Mouse (Mus musculus) layer of hippocampus, adult 2 months (tissue): ENCODE results near the gene Smyd2. TPM values are rescaled to one million over a fixed set of nuclear protein-coding genes. Genes with fewer than 3 reads are reported as not detected.
A peak's percentile ranks its signal among the peaks of the same experiment; 100 is the strongest.

Source experiments
- DNase-seq, 2 experiments: peaks; one replicate each; pipeline ENCODE4 v3.0.0; 2022; ENCODE audit warnings: low spot score in 2 of 2
- H3K27ac ChIP-seq: fragments of 200-600 bp; 2 replicates; pipeline ENCODE4 v1.8.1; 2022
- H3K4me3 ChIP-seq: fragments of 200-600 bp; 2 replicates; pipeline ENCODE4 v1.8.1; 2022; ENCODE audit warnings: mild to moderate bottlenecking
- CTCF ChIP-seq: fragments of 200-600 bp; conservative IDR thresholded peaks from 2 replicates; pipeline ENCODE4 v1.8.1; 2022; ENCODE audit warnings: antibody characterized with exemption, mild to moderate bottlenecking, moderate library complexity
- total RNA-seq, 2 experiments: library from RNA; stranded (reverse); gene quantifications; 2 replicates each; pipeline ENCODE4 v1.2.3; 2021

Gene Smyd2
- total RNA-seq, 2 experiments from 2014 or later, result 75.9 to 79.1 TPM

DNA sequence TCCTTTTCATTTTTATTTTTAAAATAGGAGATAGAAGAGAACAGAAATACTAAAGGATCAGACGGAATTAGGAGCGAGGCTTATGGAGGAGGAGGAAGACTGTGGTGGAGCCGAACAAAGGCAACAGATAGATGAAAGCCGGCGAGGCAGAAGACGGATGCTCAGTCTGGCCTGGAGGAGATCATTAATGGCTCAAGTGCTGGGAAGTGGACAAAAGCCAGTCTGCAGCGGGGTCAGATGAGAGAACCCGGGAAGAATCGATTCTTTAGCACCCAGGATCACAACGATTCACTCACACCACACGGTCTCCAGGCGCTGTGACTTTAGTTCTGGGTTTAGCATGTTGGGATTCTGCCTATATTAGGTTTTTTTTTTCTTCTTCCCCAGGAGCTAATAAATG, 10.0 kb upstream of the Smyd2 start:
- no peak for DNase-seq
- Histone ChIP-seq H3K4me3 (no peak overlapping the region), H3K27ac (no peak overlapping the region)
- no peak for TF ChIP-seq CTCF

- TF ChIP-seq CTCF, result no peak
- Histone ChIP-seq H3K4me3 (no peak overlapping the region), H3K27ac (no peak overlapping the region)
- DNase-seq, result no peak
These were observed 7.7 kb upstream of the Smyd2 start for GRCm38 (mm10) chr1:189929896-189930295.

- Histone ChIP-seq H3K4me3 (no peak overlapping the region), H3K27ac (no peak overlapping the region)
- peak; percentile 39 to 55 for DNase-seq
- peak; percentile 85 for TF ChIP-seq CTCF
These were observed 5.5 kb upstream of the Smyd2 start for GRCm38 (mm10) chr1:189927644-189928043.

DNA sequence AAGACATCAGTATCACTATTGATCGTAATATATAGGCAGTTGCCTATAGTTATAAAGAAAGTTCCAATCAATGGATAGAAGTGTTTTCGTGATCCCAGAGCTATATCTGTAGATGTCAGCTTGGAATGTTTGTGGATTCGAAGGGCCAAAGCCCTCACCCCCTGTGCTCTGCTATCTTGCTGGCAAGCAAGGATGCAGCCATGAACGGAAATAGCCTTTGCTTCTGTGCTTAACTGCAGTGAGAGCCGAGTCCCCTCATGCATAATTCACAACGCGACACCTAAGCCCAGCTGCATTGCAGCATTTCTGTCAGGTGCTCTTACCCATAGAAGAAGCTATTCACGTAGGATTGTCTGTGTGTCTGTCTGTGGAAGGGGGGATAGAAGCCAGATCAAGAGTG, 4.1 kb upstream of the Smyd2 start:
- TF ChIP-seq CTCF, result no peak
- Histone ChIP-seq H3K27ac (no peak overlapping the region), H3K4me3 (no peak overlapping the region)
- no peak for DNase-seq

- Histone ChIP-seq H3K27ac (no peak overlapping the region), H3K4me3 (no peak overlapping the region)
- TF ChIP-seq CTCF, result no peak
- no peak for DNase-seq
These were observed 1.9 kb upstream of the Smyd2 start for GRCm38 (mm10) chr1:189923871-189924568.

GRCm38 (mm10) chr1:189923157-189923556, 994 bp upstream of the Smyd2 start:
- Histone ChIP-seq H3K27ac (no peak overlapping the region), H3K4me3 (no peak overlapping the region)
- no peak for DNase-seq
- TF ChIP-seq CTCF, result no peak

DNA sequence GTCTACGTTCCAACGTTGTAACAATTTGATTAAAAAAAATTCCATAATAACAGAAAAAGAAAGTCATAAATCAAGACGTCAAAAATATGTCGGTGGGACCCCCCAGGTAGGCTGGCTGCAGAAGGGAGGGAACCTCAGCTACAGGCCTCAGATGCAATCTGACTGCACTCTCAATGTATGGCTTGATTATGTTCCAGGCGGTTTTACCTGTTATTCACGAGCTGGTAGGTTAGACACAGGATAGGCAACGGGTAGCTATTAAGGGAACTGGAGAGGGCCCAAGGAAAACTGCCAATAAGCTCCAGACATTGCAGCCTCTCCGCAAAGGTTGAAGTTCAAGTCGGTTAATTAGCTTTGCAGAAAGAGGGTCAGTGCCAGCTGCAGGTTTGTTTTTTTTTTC, 558 bp upstream of the Smyd2 start:
- peak overlapping the region; percentile 90 for H3K27ac ChIP-seq
- H3K4me3 ChIP-seq, result peak overlapping the region; percentile 80
- TF ChIP-seq CTCF, result no peak
- DNase-seq, result no peak

- peak overlapping the region; percentile 90 for H3K27ac ChIP-seq
- no peak for TF ChIP-seq CTCF
- peak overlapping the region; percentile 80 for H3K4me3 ChIP-seq
- no peak for DNase-seq
These were observed 670 bp downstream of the Smyd2 start for GRCm38 (mm10) chr1:189921568-189921817.

DNA sequence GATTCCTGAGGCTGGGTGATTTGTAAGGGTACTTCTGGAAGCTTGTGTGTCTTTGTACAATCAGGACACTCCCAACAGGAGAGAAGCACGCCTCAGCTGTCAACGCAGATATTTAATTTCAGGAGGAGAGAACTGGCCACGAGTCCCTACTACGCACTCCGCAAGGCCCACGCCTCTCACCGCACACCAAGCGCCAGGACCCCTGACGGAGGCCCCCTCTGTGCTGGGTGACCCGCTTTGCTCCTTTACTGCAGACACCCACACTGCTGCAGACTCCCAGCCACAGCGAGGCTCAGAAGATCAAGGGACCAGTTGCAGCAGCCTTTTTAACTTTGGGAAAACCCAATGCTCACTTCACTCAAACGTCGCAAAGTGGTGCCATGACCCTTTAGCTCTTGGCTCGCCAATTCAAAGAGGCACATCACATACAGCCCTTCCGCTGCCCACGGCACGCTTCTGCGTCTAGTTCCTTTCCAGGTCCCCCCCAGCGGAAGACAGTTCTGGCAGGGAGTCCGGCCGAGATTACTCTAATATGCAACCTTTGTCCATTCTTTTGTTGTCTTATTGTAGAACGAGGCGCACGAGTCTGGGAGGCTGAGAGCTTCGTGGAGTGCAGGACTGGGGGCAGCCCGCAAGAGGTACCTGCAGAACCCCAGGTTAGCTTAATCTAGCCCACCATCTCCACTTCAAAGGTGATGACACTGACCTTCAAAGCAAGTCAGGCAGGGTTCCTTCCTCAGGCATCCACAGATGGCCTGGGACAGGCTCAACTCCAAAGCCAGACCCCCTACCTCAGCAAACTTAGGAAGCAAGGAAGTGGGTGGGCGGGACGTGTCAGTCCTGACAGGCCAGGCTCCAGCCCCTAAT, 1.2 kb downstream of the Smyd2 start:
- H3K4me3 ChIP-seq, result peak overlapping the region; percentile 80
- no peak for TF ChIP-seq CTCF
- H3K27ac ChIP-seq, result peak overlapping the region; percentile 90
- DNase-seq, result no peak

DNA sequence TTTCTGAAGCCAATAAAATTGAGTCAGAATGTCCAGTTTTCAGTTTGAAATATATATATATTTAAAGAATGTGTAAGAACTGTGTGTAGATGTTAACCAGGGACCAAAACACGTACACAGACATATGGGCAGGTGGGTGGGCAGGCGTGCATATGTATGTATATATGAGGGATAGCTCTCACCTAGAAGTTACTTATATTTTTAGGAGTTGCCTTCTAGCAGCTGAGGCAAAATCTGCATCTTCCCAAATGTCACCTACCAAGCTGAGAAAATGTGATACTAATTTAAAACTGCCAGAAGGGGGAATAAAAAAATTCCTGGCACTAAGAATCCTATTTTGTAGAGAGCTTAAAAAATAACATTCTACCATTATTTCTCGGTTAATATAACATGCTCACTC, 2.4 kb downstream of the Smyd2 start:
- H3K4me3 ChIP-seq, result no peak overlapping the region
- TF ChIP-seq CTCF, result no peak
- no peak overlapping the region for H3K27ac ChIP-seq
- no peak for DNase-seq

GRCm38 (mm10) chr1:189917126-189917500, 5.0 kb downstream of the Smyd2 start:
- no peak overlapping the region for H3K27ac ChIP-seq
- no peak overlapping the region for H3K4me3 ChIP-seq
- DNase-seq, result no peak
- TF ChIP-seq CTCF, result no peak

GRCm38 (mm10) chr1:189916422-189917125, 5.6 kb downstream of the Smyd2 start:
- Histone ChIP-seq H3K27ac (no peak overlapping the region), H3K4me3 (no peak overlapping the region)
- DNase-seq, result no peak
- TF ChIP-seq CTCF, result no peak

DNA sequence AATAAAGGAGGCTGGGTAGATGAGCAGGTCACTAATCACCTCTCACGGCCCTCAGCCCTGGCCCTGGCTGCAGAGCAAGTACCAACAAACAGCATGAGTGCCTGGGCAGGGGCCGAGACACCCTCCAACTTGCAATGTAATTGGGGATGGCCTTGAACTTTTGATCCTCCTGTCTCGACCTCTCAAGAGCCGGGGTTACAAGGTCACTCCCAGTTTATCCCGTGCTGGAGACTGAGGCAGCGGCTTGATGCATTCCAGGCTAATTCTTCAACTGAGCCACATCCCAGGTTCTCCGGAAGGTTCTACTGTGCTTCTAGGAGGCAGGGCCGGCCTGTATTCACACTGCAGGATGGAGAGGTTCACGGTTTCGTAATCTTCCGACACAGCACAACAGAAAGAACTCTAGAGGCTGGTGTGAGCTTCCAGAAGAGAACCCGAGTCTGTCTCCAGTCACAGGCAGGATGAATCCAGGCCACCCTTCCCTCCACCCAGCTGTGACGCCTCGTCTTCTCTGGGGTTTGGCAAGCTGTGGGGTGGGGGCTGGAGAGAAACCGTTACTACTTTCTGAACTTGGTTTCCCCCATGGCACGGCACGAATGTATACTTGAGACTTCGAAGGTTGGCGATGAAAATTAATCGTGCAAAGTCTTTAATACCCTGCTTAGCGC, 8.9 kb downstream of the Smyd2 start:
- TF ChIP-seq CTCF, result no peak
- no peak for DNase-seq
- Histone ChIP-seq H3K4me3 (no peak overlapping the region), H3K27ac (no peak overlapping the region)
